Mouse (Mus musculus) thymus, postnatal 14 days (tissue): ENCODE results near the gene H6pd.
"Not testable (repeated sequence)": the region's sequence is repeated elsewhere in the genome, so short reads cannot be mapped to it uniquely, and the experiment has no call there.

Experiments used
- DNase-seq: peaks from one replicate; pipeline ENCODE4 v3.0.0; 2021

The H6pd gene

DNA sequence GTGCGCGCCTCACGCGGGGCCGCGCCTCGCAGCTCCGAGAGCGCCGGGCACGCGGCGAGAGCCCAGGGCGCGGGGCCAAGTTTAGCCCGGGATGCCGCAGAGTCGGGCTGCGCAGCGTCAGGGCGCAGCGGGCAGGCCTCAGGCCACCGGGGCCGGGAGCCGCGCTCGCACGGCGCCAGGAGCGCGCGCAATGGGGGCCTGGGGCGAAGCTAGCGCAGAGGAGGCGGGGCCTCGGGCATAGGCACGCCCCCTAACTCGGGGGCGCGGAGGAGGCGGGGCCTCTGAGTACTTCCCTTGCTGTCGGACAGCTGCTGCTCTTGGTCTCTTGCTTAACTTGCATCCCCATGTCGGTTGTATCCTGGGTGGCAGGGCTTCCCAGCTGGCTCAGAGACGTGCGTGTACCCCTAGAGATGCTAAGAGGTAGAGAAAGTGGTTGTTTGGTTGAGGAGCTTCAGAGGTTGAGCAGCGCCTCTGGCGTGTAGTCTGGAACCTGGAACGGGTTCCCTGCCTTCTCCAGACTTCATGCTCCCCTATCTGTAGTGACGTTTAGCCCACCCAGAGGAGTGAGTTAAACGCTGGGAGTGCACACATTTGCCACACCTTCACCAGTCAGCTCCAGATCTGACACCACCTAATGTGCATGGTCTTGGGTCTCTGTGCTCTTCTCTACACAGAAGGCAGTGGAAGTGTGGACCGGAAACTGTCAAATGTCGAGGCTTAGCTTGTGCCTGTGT, at the start of gene H6pd:
H6pd (minus strand) TSS at position 171 of the 734 bp plus-strand sequence.
- DNase-seq: peak; percentile 97

DNA sequence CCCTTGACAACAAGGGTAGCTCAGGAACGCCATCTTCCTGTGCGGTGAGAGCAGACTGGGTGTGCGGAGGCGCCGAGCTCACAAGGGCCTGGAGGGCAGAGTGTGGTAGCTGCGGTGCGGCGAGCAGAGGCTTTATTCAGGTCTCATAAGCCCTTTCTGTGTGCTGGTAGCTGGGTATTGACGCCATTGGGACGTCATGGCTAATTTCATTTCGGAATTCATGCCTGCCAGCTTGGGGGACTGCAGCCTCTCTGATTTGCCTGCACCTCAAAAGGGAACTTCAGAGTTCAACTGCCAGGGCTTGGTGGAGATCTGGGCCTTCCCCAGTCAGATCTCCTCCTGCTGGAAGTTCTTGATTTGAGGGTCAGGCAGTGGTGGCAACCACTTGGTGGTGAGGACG, 48.9 kb upstream of the H6pd start:
- DNase-seq: no peak

DNA sequence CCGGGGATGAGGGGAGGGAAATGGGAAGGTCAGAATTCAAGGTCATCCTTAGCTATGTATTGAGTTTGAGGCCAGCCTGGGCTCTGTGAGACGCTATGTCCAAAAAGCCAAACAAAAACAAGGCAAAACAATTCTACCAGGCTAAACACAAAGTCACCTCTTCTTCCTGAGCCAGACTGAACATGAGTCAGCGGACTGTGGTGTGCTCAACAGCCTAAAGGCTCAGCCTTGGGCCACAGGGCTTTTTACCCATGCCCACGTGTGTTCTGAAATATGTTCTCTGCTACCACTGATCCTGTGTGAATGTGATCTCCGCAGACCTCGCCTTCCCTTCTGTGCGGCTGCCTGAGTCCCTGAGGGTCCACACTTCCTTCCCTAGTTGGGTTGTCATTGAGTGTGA, 47.3 kb upstream of the H6pd start:
- DNase-seq: no peak

DNA sequence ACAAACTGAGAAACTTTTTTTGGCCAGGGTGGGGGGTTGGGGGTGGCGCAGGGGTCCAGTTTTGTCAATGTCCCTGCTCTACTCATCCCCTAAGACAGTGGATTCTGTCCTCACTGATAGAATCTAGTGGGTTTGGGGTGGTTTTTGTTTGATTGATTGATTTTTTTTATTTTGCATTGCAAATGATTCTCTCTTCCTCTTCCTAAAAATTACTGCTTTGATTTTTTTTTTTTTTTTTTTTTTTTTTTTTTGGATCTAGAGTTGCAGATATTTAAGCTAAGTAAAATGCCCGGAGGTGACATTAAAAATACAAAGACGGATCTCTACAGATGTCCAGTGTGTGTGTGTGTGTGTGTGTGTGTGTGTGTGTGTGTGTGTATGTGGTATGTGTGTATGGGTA, 43.6 kb upstream of the H6pd start:
- no peak for DNase-seq

DNA sequence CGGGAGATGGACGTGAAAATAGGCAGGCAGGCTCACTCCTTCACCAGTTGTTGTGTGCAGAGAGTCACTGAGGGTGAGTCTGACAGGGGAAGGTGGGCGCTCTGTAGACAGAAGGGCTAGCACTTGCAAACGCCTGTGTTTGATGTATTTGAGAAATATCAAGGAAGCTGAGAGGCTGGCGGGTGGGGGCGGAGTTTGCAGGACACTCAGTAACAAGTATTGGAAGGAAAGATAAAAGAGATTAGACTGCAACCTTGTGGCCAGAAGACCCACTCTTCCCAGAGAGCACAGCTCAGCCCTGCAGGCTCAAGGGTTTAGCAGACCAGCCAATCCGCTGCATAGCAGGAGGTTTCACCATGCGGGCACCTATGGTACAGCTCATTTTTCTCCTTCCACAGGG, 42.7 kb upstream of the H6pd start:
- DNase-seq: no peak

DNA sequence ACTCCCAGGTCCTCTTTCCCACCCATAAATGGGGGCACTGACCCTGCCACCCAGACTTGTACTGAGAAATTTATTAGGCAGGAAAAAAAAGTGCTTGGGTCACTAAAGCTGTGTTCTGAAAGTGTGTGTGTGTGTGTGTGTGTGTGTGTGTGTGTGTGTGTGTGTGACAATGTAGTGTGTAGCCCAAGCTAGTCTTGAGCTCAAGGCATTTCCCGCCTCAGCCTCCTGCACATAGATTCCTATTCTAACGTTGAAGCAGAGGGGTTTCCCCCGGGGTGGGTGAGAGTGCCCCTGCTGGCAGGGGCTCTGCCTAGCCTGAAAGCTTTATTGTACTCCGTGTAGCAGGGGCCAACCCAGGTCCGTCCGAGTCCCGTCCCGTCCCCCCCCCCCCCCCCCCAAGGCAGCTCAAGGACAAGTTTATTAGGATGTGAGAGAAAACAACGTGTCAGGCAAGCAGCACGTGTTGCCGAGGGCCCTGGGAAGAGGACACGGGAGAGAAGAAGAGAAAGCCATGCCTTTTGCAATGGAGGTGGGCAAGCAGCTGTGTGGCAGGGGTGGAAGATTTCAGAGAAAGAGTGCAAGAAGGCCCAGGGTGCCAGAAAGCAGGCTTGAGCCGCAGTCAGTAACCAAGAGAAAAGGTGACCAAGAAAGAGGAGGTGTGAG, 40.9 kb upstream of the H6pd start:
- DNase-seq: no peak

DNA sequence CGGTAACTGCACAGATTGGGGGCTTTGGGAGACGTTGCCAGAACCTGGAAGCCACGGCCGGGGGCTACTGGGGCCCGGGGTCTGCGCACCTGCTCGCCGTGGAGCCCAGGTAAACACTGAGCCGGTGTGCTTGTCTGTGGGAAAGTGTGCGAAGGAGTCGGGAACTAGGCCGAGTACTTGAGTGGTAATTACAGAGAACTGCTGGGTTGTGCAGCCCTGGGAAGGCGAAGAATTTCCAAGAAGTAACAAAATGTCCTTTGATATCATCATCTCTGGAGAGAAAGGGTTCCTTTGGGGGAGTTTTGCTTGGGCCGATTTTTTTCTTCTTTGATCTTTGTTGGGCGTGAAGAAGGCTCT, 40.3 kb upstream of the H6pd start:
- DNase-seq: no peak

DNA sequence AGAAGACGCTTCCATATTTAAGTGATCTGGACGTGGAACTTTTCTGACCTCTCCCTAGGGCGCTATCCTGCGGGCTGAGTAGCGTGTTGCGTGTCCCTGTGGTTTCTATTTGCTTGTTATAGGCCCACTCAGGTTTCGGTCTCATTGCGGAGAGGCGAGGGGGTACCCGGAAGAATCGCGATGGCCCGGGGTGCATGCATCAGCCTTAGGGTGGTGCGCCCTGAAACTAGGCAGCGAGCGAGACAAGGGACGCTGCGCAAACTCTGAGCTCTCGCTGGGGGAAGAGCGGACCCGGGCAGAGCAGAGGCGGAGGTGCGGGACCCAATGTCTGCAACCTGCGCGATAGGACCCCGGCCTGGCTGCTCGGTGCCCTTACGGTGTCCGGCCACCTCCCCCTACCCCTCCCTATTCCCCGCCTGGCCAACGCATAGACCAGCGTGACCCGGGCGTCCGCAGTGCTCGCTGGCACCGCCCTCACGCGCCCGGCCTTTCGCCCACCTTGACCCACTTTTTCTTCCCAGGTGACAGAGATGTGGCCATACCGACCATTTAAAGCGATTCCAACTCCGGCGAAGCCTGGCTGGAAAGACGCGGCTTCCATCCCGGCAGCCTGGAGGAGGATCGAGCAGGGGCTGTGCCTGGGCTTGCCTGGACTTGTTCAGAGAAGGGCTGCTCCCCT, 39.8 kb upstream of the H6pd start:
- peak; percentile 30 for DNase-seq

DNA sequence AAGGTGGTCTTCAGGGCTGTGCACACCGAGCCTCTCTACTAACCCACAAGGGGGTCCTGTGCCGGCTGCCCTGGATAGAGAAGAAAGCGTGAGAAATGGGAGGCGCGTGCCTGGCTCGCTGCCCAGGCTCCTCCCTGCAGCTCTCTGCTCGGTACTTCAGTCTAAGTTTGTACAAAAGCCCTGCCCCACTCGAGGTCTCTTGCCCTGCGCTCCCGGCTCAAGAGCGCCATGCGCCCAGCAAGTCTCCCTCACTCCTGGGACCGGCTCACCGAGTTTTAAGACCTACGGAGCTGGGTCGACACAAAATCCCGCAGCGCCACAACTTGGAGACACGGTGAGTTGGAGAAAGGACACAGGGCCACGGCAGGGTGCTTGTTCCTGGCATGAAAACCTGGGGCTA, 39.2 kb upstream of the H6pd start:
- peak; percentile 14 for DNase-seq

DNA sequence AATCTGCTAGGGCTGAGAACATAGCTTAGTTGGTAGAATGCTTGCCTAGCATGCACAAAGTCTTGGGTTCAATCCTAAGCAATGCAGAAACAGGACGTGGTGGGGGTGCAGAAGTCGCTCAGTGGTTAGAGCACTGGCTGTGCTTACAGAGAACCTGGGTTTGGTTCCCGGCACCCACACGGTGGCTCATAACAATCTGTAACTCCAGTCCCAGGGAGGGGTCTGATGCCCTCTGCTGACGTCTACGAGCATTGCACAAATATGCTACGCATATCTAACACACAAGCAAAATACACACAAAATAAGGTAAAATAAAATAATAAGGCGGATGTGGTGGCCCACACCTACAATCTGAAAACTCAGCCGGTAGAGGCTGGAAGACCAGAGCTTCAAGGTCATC, 34.8 kb upstream of the H6pd start:
- DNase-seq: no peak

DNA sequence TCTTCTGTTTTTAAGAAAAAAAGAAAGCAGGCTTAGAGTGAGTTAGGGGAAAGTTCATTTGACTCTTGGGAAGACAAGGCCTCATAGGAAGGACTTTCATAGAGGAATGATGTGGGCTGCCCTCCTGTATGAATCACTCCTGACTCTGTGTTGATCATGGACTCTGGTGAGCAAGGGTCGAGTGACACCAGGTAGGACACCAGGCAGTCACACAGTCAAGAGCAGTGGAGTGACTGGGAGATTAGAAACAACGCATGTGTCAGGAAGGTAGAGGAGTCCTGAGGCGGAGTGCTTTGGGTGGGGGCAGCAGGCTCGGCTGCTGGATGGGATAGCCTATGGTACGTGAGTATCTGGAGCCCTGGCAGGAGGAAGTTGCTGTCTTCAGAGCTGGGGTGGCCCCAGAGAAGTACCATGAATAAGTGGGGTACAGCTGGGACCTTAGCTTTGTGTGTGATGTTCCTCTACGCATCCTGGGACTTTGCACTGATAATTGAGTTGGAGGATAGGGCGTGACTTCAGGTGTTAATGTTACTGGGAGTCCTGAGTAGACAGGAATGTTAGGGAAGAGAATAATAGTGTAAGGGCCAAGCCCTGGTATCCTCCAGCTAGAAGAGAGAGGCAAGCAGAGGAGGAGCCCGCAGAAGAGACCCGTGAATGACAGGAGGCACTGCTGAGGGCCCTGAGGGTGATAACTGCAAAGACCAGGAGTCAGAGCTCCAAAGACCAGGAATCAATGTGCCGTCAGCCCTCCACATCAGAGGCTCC, 32.7 kb upstream of the H6pd start:
- DNase-seq: no peak

DNA sequence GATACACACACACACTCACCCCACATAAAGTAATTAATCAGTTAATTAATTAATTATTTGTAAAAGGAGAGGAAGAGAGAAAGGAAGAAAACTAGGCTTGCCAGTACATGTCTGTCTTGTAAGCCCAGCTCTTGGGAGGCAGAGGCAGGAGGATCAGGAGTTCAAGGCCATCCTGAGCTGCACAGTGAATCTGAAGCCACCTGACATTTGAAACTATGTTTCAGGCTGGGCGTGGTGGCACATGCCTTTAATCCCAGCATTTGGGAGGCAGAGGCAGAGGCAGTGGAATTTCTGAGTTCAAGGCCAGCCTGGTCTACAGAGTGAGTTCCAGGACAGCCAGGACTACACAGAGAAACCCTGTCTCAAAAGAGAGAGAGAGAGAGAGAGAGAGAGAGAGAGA, 32.0 kb upstream of the H6pd start:
- DNase-seq: not testable (repeated sequence)

DNA sequence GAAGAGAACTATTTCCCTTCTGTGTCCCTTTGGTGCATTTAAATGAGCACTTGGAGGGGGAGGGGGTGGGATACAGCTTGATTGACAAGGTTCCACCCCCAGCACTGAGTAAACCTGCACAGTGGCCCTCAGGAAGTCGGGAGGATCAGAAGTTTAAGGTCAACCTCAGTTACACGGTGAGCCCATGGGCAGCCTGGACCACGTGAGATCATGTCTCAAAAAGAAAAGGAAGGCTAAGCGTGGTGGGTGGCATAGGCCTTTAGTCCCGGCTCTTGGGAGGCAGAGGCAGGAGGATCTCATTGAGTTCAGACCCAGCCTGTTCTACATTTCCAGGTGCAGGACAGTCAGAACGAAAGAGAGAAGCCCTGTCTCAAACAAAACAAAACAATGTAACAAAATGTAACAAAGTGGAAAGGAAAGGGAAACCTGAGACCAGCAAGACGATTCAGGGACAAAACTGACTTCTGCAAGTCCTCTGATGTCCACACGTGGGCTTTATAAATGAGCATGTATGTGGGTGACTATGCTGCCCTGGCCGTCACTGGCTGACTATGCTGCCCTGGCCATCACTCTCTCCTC, 31.3 kb upstream of the H6pd start:
- no peak for DNase-seq

DNA sequence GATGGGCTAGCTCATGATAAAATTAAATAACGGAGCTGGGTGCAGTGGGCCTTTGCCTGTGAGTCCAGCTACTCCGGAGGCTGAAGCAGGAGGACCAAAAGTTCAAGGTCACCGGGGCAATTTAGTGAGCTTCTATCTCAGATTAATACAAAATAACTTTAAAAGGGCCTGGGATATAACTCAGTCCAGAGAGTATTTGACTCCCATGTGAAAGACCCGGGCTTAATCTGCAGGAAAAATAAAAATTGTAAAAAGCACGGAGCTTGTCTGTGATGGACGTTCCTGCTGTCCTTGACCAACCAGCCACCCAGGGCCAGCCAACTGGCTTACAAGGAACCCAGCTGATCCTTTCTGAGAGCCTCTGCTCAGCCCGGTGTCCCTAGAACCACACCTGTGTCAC, 29.7 kb upstream of the H6pd start:
- DNase-seq: no peak

DNA sequence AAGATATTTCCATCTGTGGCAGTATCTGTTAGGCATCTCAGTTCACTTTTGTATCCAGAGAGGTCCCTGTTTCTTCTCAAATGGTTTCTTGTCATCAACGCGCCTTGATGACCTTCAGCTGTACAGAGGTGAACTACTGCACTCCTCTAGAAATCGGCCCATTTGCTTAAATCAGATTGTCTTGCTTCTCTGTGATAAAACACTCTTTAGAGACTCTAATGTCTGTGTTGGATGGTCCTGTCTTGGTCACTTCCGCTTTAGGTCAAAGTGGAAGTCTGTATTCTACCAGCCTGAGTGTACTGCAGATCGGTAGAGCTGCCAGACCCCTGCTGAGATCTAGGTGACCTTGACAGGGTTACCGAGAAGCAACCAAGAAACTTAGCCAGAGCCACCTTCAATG, 27.3 kb upstream of the H6pd start:
- DNase-seq: no peak

DNA sequence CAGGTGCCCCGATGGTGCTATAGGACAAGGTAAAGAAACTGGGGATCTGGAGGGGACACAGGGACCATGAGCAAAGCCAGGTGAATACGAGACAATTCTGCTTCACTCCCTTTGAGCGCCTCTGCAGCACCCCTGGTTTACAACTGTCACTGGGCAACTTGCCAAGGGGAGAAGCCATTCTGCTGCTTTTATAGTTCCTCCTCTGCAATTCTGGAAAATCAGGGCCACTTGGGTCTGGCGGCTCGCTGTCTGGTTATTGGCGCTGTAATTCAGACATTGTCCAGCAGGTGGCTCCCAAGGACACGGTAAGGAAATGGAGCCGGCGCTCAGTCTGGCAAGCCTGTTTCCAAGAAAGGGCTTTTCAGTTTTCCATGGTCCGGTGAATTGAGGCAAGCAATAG, 26.5 kb upstream of the H6pd start:
- DNase-seq: peak; percentile 84

DNA sequence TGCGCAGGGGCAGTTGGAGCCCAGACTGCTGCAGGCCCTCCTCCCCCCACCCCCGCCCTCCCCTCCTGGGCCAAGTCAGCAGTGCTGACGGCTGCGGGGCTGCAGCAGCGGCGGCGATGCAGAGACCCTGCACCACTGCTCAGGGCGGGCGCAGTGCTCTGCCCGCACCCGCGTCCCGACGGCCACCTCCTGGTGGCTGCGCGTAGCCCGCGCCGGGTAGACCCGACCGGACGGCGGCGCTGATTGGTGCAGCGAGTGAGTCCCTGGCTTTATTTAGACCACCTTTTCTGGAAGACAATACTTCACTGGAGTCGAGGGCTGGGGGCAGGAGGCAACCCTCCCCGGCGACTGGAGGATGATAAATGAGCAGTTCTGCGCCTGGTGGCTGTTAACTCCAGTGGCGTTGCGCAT, 24.4 kb upstream of the H6pd start:
- no peak for DNase-seq

DNA sequence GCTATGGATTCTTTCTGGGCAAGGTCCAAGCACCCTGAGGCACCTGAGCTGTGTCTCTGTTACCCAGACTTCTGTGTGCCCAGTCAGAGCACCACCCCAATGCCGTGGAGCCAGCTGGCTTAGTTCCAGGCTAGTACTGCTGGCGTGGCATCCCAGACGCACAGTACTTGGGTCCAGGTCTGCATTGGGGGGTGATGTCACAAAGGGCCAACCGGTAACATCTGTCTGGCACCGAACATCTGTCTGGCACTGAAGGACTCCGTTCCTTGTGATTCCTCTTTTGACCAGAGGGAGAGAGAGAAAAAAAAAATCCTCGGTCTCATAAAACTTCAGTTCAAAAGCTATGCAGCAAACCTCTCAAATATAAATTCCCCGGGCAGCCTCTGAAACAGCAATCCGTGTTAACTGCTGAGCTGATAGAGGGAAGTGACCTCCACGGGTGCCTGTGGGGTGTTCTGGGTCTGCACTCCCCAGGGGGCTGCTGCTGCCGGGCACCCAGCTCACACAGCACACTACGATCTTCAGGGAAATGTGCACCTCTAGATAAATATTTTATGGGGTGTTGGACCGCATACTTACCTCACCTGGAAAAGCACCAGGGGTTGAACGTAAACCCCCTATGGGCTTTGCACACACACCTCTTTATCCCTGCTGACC, 22.5 kb upstream of the H6pd start:
- DNase-seq: no peak

DNA sequence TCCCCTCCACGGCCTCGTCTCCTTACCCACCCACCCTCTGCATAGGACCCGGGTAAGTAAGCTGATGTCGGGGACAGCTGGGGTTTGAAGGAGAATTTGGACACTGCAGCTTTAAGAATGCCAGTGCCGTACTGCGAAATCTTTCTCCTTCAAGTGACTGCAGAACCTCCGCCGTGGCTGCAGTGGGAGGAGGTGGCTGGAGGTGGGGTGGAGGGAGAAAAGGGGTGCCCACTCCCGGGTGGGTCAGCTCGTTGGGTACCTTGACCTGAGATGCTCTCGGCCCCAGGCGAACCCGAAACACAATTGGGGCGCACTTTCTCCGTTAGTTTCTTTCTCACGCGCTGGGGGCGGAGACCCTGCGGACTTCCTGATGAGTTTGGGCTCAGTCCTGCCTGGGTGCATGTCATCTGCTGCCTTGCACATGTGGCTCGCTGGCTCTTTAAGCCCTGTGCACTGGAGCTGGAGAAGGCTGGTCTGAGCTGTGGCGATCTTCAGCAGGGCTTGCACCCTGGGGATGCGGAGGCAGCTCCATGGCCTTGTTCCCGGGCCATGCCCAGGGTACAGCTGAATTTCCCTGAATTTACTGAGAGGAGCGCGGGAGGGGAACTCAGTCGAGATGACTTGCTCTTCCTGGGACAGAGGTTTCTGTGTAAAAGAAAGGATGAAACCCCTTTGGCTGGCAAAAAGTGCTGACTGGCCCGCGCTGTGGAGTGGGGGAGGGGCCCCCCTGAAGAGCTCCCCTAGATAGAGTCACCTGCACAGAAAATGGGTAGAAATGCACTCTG, 21.8 kb upstream of the H6pd start:
- DNase-seq: peak; percentile 50

DNA sequence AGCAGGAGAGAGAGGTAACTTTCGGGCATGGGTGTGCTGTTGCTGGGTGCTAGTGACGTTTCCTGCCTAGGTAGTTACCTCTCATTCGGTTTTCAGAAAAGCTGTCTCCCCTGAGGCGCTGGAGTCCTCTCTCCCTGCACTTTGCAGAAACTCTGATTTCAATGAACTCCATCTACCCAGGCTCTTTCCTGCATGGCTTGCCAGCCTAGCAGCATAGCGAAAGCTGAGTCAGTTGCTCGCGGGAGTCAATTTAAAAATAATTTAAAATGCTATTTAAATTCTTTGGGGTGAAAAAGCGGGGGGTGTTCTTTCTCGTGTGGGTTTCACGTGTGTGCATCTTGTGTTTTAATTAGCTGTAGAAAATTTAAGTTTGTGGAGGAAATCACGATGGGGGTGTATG, 21.1 kb upstream of the H6pd start:
- DNase-seq: peak; percentile 37

DNA sequence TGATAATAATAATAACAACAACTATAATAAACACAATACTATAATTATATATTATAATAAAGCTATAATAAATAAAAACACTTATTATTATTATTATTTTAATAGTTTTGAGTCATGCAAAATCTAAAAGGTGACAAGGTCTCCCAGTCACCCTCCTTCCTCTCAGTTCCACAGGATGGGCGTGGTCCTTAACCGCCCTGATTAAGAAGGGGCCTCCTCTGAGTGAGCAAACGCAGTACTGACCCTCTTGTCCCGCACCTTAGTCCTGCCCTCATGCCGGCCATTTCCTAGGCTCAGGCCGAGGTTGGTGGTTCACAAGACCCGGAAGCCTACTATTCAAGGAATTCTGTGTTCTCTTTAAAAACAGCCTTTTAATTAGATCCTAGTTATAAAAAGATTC, 14.7 kb upstream of the H6pd start:
- DNase-seq: no peak
